Mouse (Mus musculus) cerebellum, adult 11-12 months (tissue): ENCODE data around the gene AA986860.

Experiments
- DNase-seq: peaks from one replicate; pipeline ENCODE4 v3.0.0; 2022

The AA986860 gene

GRCm38 (mm10) chr1:130776645-130777044 lies 44.9 kb downstream of the AA986860 start:
- DNase-seq: no peak

- no peak for DNase-seq
Measured at GRCm38 (mm10) chr1:130779867-130780266, 48.1 kb downstream of the AA986860 start.

GRCm38 (mm10) chr1:130784054-130784453 lies 52.3 kb downstream of the AA986860 start:
- no peak for DNase-seq

- DNase-seq: no peak
Measured at GRCm38 (mm10) chr1:130787001-130787400, 55.2 kb downstream of the AA986860 start.

GRCm38 (mm10) chr1:130789512-130790451 lies 58.0 kb downstream of the AA986860 start:
- DNase-seq: no peak
